Mouse (Mus musculus) heart, postnatal 25 days (tissue): ENCODE data around the gene Pcsk6. TPM values are rescaled to one million over a fixed set of nuclear protein-coding genes. Genes with fewer than 3 reads are reported as not detected.

Experiments used
- DNase-seq: peaks from one replicate; pipeline ENCODE4 v3.0.0; 2022; ENCODE audit warnings: low spot score
- intact Hi-C: fragments of 180-260 bp; cut with DNase I; formaldehyde crosslinking; loops from one replicate; pipeline ENCODE4 v1.15.1; 2025
- total RNA-seq, 2 experiments: library from RNA; stranded (reverse); gene quantifications; 2 replicates each; pipeline ENCODE4 v1.2.3; 2021

Gene Pcsk6
- total RNA-seq, 2 experiments from 2014 or later, result 45.7 to 56.1 TPM

- intact Hi-C loops, result no loop called here
Observed at GRCm38 (mm10) chr7:65980000-65980399, 118.5 kb downstream of the Pcsk6 start.

GRCm38 (mm10) chr7:65982057-65982456 lies 120.5 kb downstream of the Pcsk6 start:
- no peak for DNase-seq
- intact Hi-C loops, result no loop called here

More at GRCm38 (mm10) chr7:65980000-65980399, 118.5 kb downstream of the Pcsk6 start:
- DNase-seq, result no peak

GRCm38 (mm10) chr7:65988249-65988648 lies 126.7 kb downstream of the Pcsk6 start:
- intact Hi-C loops, result no loop called here
- no peak for DNase-seq

- intact Hi-C loops, result no loop called here
- no peak for DNase-seq
Observed at GRCm38 (mm10) chr7:65988709-65989108, 127.2 kb downstream of the Pcsk6 start.

- intact Hi-C loops, result no loop called here
Observed at GRCm38 (mm10) chr7:65992329-65992728, 130.8 kb downstream of the Pcsk6 start.

GRCm38 (mm10) chr7:65993410-65993809 lies 131.9 kb downstream of the Pcsk6 start:
- DNase-seq, result no peak
- intact Hi-C loops, result no loop called here

More at GRCm38 (mm10) chr7:65992329-65992728, 130.8 kb downstream of the Pcsk6 start:
- no peak for DNase-seq

GRCm38 (mm10) chr7:66001035-66001754 lies 139.7 kb downstream of the Pcsk6 start:
- intact Hi-C loops, result no loop called here
- DNase-seq, result no peak

- intact Hi-C loops, result no loop called here
- no peak for DNase-seq
Observed at GRCm38 (mm10) chr7:66001797-66002196, 140.3 kb downstream of the Pcsk6 start.

- DNase-seq, result no peak
- intact Hi-C loops, result no loop called here
Observed at GRCm38 (mm10) chr7:66003447-66003846, 141.9 kb downstream of the Pcsk6 start.

- no peak for DNase-seq
- intact Hi-C loops, result no loop called here
Observed at GRCm38 (mm10) chr7:66003865-66004638, 142.5 kb downstream of the Pcsk6 start.

GRCm38 (mm10) chr7:66005066-66005465 lies 143.5 kb downstream of the Pcsk6 start:
- no peak for DNase-seq
- intact Hi-C loops, result no loop called here

GRCm38 (mm10) chr7:66008161-66008891 lies 146.8 kb downstream of the Pcsk6 start:
- no peak for DNase-seq
- intact Hi-C loops, result no loop called here

- intact Hi-C loops, result no loop called here
- no peak for DNase-seq
Observed at GRCm38 (mm10) chr7:66008892-66009273, 147.3 kb downstream of the Pcsk6 start.

GRCm38 (mm10) chr7:66010518-66010917 lies 149.0 kb downstream of the Pcsk6 start:
- no peak for DNase-seq
- intact Hi-C loops, result no loop called here

GRCm38 (mm10) chr7:66027747-66028146 lies 166.2 kb downstream of the Pcsk6 start:
- DNase-seq, result no peak
- intact Hi-C loops, result no loop called here

- no peak for DNase-seq
- intact Hi-C loops, result no loop called here
Observed at GRCm38 (mm10) chr7:66028766-66029512, 167.4 kb downstream of the Pcsk6 start.

GRCm38 (mm10) chr7:66036809-66037208 lies 175.3 kb downstream of the Pcsk6 start:
- intact Hi-C loops, result no loop called here
- DNase-seq, result no peak

- intact Hi-C loops, result no loop called here
- DNase-seq, result no peak
Observed at GRCm38 (mm10) chr7:66038261-66038660, 176.7 kb downstream of the Pcsk6 start.

GRCm38 (mm10) chr7:66038730-66039129 lies 177.2 kb downstream of the Pcsk6 start:
- no peak for DNase-seq
- intact Hi-C loops, result no loop called here
